Mouse (Mus musculus): ENCODE results near the gene Rabac1.

Rabac1 gene

GRCm38 (mm10) chr7:24930475-24930874, 42.1 kb downstream of the Rabac1 start:
- WGBS: 51% methylated on average over 6 of the region's 6 CpGs
